Mouse (Mus musculus): ENCODE results near the gene Vmn2r84. TPM values are rescaled to one million over a fixed set of nuclear protein-coding genes. Genes with fewer than 3 reads are reported as not detected.
"Not testable (repeated sequence)": the region's sequence is repeated elsewhere in the genome, so short reads cannot be mapped to it uniquely, and the experiment has no call there.

The Vmn2r84 gene
- not detected in 2 replicates for polyA plus RNA-seq (2016; fragmentation: Nextera tagmentation; extraction: Ambion mirVana)

DNA sequence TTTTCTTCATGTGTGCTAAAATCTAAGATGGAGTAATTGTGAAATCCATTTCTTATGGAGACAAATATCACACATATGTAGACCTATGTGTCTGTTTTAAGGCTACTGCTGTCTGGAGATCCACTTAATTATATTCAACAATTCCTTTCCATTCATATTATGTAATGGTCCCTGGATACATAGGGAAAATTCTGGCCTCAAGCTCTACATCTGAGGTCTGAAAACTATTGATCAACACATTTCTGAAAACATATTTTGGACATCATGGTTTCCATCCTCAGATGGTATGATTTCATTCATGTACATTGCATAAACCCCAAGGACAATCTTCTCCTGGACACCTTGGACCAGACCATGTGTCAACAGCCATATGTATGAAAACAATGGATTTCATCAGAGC lies at the start of gene Vmn2r84:
Vmn2r84 (minus strand) TSS at position 101 of the 400 bp plus-strand sequence.
- no peak for DNase-seq (ENCODE audit: low spot score)
- Histone ChIP-seq H3K4me1 (no peaks in the 10 kb centered on the region), H3K36me3 (replicated peaks) (no peaks in the 10 kb centered on the region), H3K27ac (replicated peaks) (no peak within 1 kb of the TSS), H3K4me3 (no peak within 1 kb of the TSS), H3K27me3 (replicated peaks; ENCODE audit: low read depth, poor library complexity, severe bottlenecking) (no peaks in the 10 kb centered on the region), H3K9me3 (no peaks in the 10 kb centered on the region)

DNA sequence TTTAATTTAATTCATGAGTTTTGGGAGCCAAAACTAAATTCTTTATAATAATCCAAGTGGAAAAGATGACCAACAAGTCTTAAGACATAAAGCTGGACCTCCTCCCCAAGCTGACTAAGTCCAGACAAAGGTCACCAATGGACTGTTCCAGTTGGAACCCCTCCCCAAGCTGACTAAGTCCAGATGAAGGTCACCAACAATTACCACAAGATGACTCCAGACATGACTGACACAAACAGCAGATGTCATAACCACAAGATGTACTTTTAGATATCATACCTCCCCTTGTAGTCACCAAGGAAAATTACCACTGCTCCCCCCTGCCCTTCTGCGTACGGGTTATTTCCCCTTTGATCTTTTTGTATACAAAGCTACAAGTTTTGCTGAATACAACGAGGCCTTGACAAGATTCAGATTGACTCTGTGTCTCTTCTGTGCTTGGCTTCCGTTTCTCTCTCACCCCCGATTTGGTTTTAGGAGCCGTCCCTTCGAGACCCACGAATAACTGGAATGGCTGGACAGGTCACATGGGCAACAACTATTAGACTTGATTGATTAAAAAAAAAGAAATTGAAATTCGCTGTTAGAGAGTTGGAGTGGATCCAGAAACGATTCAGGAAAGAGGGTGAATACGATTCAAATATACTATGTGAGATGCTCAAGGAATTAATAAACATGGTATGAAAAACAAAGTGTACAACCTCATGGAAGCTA lies 40.2 kb upstream of the Vmn2r84 start:
- DNase-seq (ENCODE audit: low spot score); H3K27me3 ChIP-seq (replicated peaks; ENCODE audit: low read depth, poor library complexity, severe bottlenecking); H3K4me1 ChIP-seq; H3K9me3 ChIP-seq; H3K4me3 ChIP-seq; H3K36me3 ChIP-seq (replicated peaks); H3K27ac ChIP-seq (replicated peaks): not testable (repeated sequence)
- WGBS, result 85% methylated on average over 11 of the region's 11 CpGs

DNA sequence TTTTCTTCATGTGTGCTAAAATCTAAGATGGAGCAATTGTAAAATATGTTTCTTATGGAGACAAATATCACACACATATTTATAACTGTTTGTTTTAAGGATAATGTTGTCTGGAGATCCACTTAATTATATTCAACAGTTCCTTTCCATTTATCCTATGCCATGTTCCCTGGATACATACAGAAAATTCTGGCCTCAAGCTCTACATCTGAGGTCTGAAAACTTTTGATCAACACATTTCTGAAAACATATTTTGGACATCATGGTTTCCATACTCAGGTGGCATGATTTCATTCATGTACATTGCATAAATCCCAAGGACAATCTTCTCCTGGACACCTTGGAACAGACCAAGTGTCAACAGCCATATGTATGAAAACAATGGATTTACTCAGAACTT lies 35.5 kb upstream of the Vmn2r84 start, which contains the start of gene Vmn2r85:
Vmn2r85 (minus strand) TSS at position 101 of the 400 bp plus-strand sequence.
- not testable (repeated sequence) for H3K4me1 ChIP-seq; H3K27ac ChIP-seq (replicated peaks); H3K36me3 ChIP-seq (replicated peaks); DNase-seq (ENCODE audit: low spot score); H3K27me3 ChIP-seq (replicated peaks; ENCODE audit: low read depth, poor library complexity, severe bottlenecking); H3K4me3 ChIP-seq; H3K9me3 ChIP-seq

GRCm38 (mm10) chr10:130422368-130422767 lies 28.2 kb upstream of the Vmn2r84 start:
- not testable (repeated sequence) for H3K27ac ChIP-seq (replicated peaks); H3K27me3 ChIP-seq (replicated peaks; ENCODE audit: low read depth, poor library complexity, severe bottlenecking); H3K4me1 ChIP-seq; H3K36me3 ChIP-seq (replicated peaks); H3K4me3 ChIP-seq; H3K9me3 ChIP-seq; DNase-seq (ENCODE audit: low spot score)
- 86% methylated on average over 2 of the region's 2 CpGs for WGBS

- 83% methylated on average over 3 of the region's 3 CpGs for WGBS
- H3K36me3 ChIP-seq (replicated peaks), result no peaks in the 10 kb centered on the region
- DNase-seq (ENCODE audit: low spot score), result no peak
- H3K4me3 ChIP-seq, result no peak overlapping the region
- no peaks in the 10 kb centered on the region for H3K4me1 ChIP-seq
- no peak overlapping the region for H3K27ac ChIP-seq (replicated peaks)
- no peaks in the 10 kb centered on the region for H3K27me3 ChIP-seq (replicated peaks; ENCODE audit: low read depth, poor library complexity, severe bottlenecking)
- H3K9me3 ChIP-seq, result no peaks in the 10 kb centered on the region
Observed at GRCm38 (mm10) chr10:130420401-130420800, 26.3 kb upstream of the Vmn2r84 start.

GRCm38 (mm10) chr10:130419954-130420353 lies 25.8 kb upstream of the Vmn2r84 start:
- H3K4me1 ChIP-seq; DNase-seq (ENCODE audit: low spot score); H3K27me3 ChIP-seq (replicated peaks; ENCODE audit: low read depth, poor library complexity, severe bottlenecking); H3K4me3 ChIP-seq; H3K9me3 ChIP-seq; H3K36me3 ChIP-seq (replicated peaks); H3K27ac ChIP-seq (replicated peaks): not testable (repeated sequence)
- 60% methylated on average over 2 of the region's 2 CpGs for WGBS

DNA sequence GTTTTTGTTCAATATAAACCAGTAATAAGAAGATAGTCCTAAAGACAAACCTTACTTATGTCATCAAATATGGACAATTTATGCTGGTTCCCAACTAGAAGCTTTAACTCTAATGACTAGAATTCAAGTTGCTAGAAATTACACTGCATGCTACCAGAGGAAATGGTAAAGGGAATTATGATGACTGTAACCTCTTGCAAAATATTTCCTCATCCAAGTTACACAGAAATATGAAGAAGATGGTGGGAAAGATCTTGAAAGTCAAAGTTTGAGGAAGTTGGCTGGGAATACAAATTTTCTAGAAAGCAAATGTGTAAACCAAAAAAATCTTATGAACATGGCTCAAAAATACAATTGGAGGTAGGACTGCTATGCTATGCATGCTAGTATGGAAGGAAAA lies 22.2 kb upstream of the Vmn2r84 start:
- not testable (repeated sequence) for H3K9me3 ChIP-seq; H3K4me1 ChIP-seq; H3K36me3 ChIP-seq (replicated peaks); H3K4me3 ChIP-seq; H3K27ac ChIP-seq (replicated peaks); DNase-seq (ENCODE audit: low spot score); H3K27me3 ChIP-seq (replicated peaks; ENCODE audit: low read depth, poor library complexity, severe bottlenecking)

GRCm38 (mm10) chr10:130412167-130412698 lies 18.1 kb upstream of the Vmn2r84 start:
- 69% methylated on average over 35 of the region's 35 CpGs for WGBS
- H3K4me1 ChIP-seq, result not testable (repeated sequence)

GRCm38 (mm10) chr10:130375145-130375544 lies 19.0 kb downstream of the Vmn2r84 start:
- WGBS, result 87% methylated on average over 2 of the region's 2 CpGs
- DNase-seq (ENCODE audit: low spot score), result no peak
- Histone ChIP-seq H3K36me3 (replicated peaks) (no peaks in the 10 kb centered on the region), H3K9me3 (no peaks in the 10 kb centered on the region), H3K27ac (replicated peaks) (no peak overlapping the region), H3K27me3 (replicated peaks; ENCODE audit: low read depth, poor library complexity, severe bottlenecking) (no peaks in the 10 kb centered on the region), H3K4me3 (no peak overlapping the region), H3K4me1 (no peaks in the 10 kb centered on the region)

More at GRCm38 (mm10) chr10:130412167-130412698, 18.1 kb upstream of the Vmn2r84 start:
- not testable (repeated sequence) for H3K9me3 ChIP-seq; DNase-seq (ENCODE audit: low spot score); H3K27me3 ChIP-seq (replicated peaks; ENCODE audit: low read depth, poor library complexity, severe bottlenecking); H3K4me3 ChIP-seq; H3K36me3 ChIP-seq (replicated peaks); H3K27ac ChIP-seq (replicated peaks)

- H3K27ac ChIP-seq (replicated peaks), result no peak overlapping the region
- DNase-seq (ENCODE audit: low spot score), result no peak
- no peaks in the 10 kb centered on the region for H3K4me1 ChIP-seq
- H3K4me3 ChIP-seq, result no peak overlapping the region
- no peaks in the 10 kb centered on the region for H3K9me3 ChIP-seq
- 80% methylated on average over 2 of the region's 2 CpGs for WGBS
- no peaks in the 10 kb centered on the region for H3K36me3 ChIP-seq (replicated peaks)
- no peaks in the 10 kb centered on the region for H3K27me3 ChIP-seq (replicated peaks; ENCODE audit: low read depth, poor library complexity, severe bottlenecking)
Observed at GRCm38 (mm10) chr10:130372491-130373173, 21.5 kb downstream of the Vmn2r84 start.

- H3K27ac ChIP-seq (replicated peaks), result no peak overlapping the region
- 74% methylated on average over 1 of the region's 1 CpGs for WGBS
- no peak overlapping the region for H3K4me3 ChIP-seq
- H3K9me3 ChIP-seq, result no peaks in the 10 kb centered on the region
- H3K27me3 ChIP-seq (replicated peaks; ENCODE audit: low read depth, poor library complexity, severe bottlenecking), result no peaks in the 10 kb centered on the region
- DNase-seq (ENCODE audit: low spot score), result no peak
- H3K4me1 ChIP-seq, result no peaks in the 10 kb centered on the region
- H3K36me3 ChIP-seq (replicated peaks), result no peaks in the 10 kb centered on the region
Observed at GRCm38 (mm10) chr10:130371644-130372043, 22.5 kb downstream of the Vmn2r84 start.

DNA sequence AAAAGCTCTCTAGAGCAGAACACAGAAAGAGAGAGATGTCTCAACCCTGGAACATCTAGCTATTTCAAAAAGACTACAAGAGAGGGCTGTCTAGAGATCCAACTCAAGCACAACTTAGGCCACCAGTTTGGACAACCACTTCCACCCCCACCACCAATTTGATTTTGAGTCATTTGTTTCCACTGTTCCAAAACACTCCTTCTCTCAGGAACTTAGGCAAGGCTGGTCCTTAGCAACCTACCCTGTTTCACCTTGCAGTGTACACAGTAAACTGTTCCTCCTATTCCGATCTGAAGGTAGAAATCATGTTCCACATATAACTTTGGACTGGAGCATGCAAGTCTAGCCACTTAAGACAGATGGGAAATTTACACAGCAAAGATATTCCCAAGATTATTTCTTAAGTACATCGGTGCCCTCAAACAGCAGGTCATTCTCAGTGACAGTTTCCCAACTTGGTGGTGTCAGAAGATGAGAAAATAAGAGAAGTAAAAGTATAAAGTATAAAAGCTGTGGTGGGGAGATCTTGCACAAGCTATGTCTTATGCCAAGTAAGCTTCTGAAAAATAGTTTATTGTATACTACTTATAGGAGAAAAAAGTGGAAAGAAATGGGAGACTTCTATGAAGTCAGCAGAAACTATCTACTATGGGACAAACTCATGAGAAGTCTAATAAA lies 24.0 kb downstream of the Vmn2r84 start:
- Histone ChIP-seq H3K4me1 (no peaks in the 10 kb centered on the region), H3K4me3 (no peak overlapping the region), H3K27ac (replicated peaks) (no peak overlapping the region), H3K9me3 (no peaks in the 10 kb centered on the region), H3K36me3 (replicated peaks) (no peaks in the 10 kb centered on the region), H3K27me3 (replicated peaks; ENCODE audit: low read depth, poor library complexity, severe bottlenecking) (no peaks in the 10 kb centered on the region)
- WGBS, result 93% methylated on average over 2 of the region's 2 CpGs
- DNase-seq (ENCODE audit: low spot score), result no peak

- H3K4me3 ChIP-seq, result no peak overlapping the region
- no peaks in the 10 kb centered on the region for H3K27me3 ChIP-seq (replicated peaks; ENCODE audit: low read depth, poor library complexity, severe bottlenecking)
- no peaks in the 10 kb centered on the region for H3K36me3 ChIP-seq (replicated peaks)
- no peaks in the 10 kb centered on the region for H3K9me3 ChIP-seq
- DNase-seq (ENCODE audit: low spot score), result no peak
- H3K27ac ChIP-seq (replicated peaks), result no peak overlapping the region
- H3K4me1 ChIP-seq, result no peaks in the 10 kb centered on the region
Observed at GRCm38 (mm10) chr10:130368384-130368783, 25.7 kb downstream of the Vmn2r84 start.

Data from embryonic facial prominence, embryonic 10.5 days (tissue).